Mouse (Mus musculus): ENCODE measurements around the gene Tspan15. TPM values are rescaled to one million over a fixed set of nuclear protein-coding genes. Genes with fewer than 3 reads are reported as not detected.

The Tspan15 gene
- total RNA-seq, 2 experiments from 2014 or later: 0.18 to 0.20 TPM

- ATAC-seq (ENCODE audit: poor library complexity, severe bottlenecking): no peak
Observed at GRCm38 (mm10) chr10:62194461-62194860, 36.6 kb downstream of the Tspan15 start.

GRCm38 (mm10) chr10:62194043-62194442 lies 37.0 kb downstream of the Tspan15 start:
- ATAC-seq (ENCODE audit: poor library complexity, severe bottlenecking): no peak

- no peak for ATAC-seq (ENCODE audit: poor library complexity, severe bottlenecking)
Observed at GRCm38 (mm10) chr10:62192701-62193157, 38.3 kb downstream of the Tspan15 start.

GRCm38 (mm10) chr10:62190821-62191220 lies 40.2 kb downstream of the Tspan15 start:
- no peak for ATAC-seq (ENCODE audit: poor library complexity, severe bottlenecking)

GRCm38 (mm10) chr10:62189910-62190309 lies 41.1 kb downstream of the Tspan15 start:
- peak; percentile 80 for ATAC-seq (ENCODE audit: poor library complexity, severe bottlenecking)

GRCm38 (mm10) chr10:62189303-62189702 lies 41.7 kb downstream of the Tspan15 start:
- no peak for ATAC-seq (ENCODE audit: poor library complexity, severe bottlenecking)

GRCm38 (mm10) chr10:62186882-62187281 lies 44.2 kb downstream of the Tspan15 start:
- peak; percentile 61 for ATAC-seq (ENCODE audit: poor library complexity, severe bottlenecking)

- ATAC-seq (ENCODE audit: poor library complexity, severe bottlenecking): peak; percentile 97
Observed at GRCm38 (mm10) chr10:62183053-62183452, 48.0 kb downstream of the Tspan15 start.

GRCm38 (mm10) chr10:62182471-62183014 lies 48.5 kb downstream of the Tspan15 start:
- ATAC-seq (ENCODE audit: poor library complexity, severe bottlenecking): 0 out of 2 replicates have a peak, but pooled peaks have one; percentile 2

- no peak for ATAC-seq (ENCODE audit: poor library complexity, severe bottlenecking)
Observed at GRCm38 (mm10) chr10:62181701-62182100, 49.4 kb downstream of the Tspan15 start.

- ATAC-seq (ENCODE audit: poor library complexity, severe bottlenecking): no peak
Observed at GRCm38 (mm10) chr10:62179944-62180343, 51.1 kb downstream of the Tspan15 start.

GRCm38 (mm10) chr10:62174533-62175313 lies 56.3 kb downstream of the Tspan15 start:
- ATAC-seq (ENCODE audit: poor library complexity, severe bottlenecking): no peak

GRCm38 (mm10) chr10:62173941-62174448 lies 57.1 kb downstream of the Tspan15 start:
- no peak for ATAC-seq (ENCODE audit: poor library complexity, severe bottlenecking)

- ATAC-seq (ENCODE audit: poor library complexity, severe bottlenecking): no peak
Observed at GRCm38 (mm10) chr10:62172841-62173553, 58.1 kb downstream of the Tspan15 start.

- no peak for ATAC-seq (ENCODE audit: poor library complexity, severe bottlenecking)
Observed at GRCm38 (mm10) chr10:62162410-62162809, 68.6 kb downstream of the Tspan15 start.

- ATAC-seq (ENCODE audit: poor library complexity, severe bottlenecking): no peak
Observed at GRCm38 (mm10) chr10:62149929-62150328, 81.1 kb downstream of the Tspan15 start.

- ATAC-seq (ENCODE audit: poor library complexity, severe bottlenecking): no peak
Observed at GRCm38 (mm10) chr10:62147466-62148248, 83.4 kb downstream of the Tspan15 start.

- no peak for ATAC-seq (ENCODE audit: poor library complexity, severe bottlenecking)
Observed at GRCm38 (mm10) chr10:62145957-62146356, 85.1 kb downstream of the Tspan15 start.

- no peak for ATAC-seq (ENCODE audit: poor library complexity, severe bottlenecking)
Observed at GRCm38 (mm10) chr10:62143820-62144219, 87.2 kb downstream of the Tspan15 start, which contains the start of gene Fam241b. Fam241b (minus strand) TSS chr10:62143920.

- no peak for ATAC-seq (ENCODE audit: poor library complexity, severe bottlenecking)
Observed at GRCm38 (mm10) chr10:62138040-62138439, 93.0 kb downstream of the Tspan15 start.

- no peak for ATAC-seq (ENCODE audit: poor library complexity, severe bottlenecking)
Observed at GRCm38 (mm10) chr10:62137150-62137549, 93.9 kb downstream of the Tspan15 start.

Data from megakaryocyte, adult 5-6 weeks (primary cell).